Mouse (Mus musculus): ENCODE data around the gene Dut. TPM values are rescaled to one million over a fixed set of nuclear protein-coding genes. Genes with fewer than 3 reads are reported as not detected.

Dut gene
- polyA plus RNA-seq (2012; rRNA removed), result 56.3 and 62.8 TPM in 2 replicates

DNA sequence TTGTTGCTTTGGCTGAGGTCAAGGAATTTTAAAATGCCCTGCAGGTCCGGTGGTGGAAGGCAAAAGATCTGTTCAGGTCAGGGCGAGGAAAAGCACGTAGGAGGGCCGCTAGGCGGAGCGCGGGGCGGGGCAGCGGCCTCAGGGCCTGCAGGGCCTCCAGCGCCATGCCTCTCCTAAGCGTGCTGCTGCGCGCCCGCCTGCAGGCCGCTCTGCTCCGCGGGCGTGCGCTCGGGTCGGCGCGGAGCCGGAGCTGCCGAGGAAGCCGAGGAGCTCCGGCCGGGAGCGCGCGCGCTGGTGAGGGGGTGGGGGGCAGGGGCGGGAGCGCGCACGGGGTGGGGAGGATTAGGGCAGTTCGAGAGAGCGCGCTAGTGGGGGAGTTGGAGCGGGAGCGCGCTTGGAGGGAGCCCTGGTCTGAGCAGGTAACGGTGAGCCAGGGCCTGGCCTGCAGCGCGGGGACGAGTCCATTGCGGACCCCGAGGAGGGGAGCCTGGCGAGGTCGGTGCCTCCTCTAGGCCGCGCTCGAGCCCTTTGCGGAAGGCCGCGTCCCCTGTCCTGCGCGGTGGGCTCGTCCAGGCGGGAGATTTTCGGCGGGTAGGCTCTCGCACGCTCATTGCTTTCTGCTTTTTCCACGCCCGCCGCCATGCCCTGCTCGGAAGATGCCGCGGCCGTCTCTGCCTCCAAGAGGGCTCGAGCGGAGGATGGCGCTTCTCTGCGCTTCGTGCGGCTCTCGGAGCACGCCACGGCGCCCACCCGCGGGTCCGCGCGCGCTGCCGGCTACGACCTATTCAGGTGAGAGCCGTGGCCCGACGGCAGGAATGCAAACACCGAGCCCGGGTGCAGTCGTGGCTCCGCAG is at the start of gene Dut:
Dut (plus strand) TSS at position 83 of the 854 bp plus-strand sequence.

Other genes starting within 250 kb of the Dut start
- gene Slc24a5, start 179.1 kb upstream of the Dut start, polyA plus RNA-seq (2012; rRNA removed), result 2.4 and 2.5 TPM in 2 replicates
- 158 and 166 TPM in 2 replicates for gene Myef2, start 123.5 kb upstream of the Dut start, polyA plus RNA-seq (2012; rRNA removed)
- gene Ctxn2, start 110.5 kb upstream of the Dut start, polyA plus RNA-seq (2012; rRNA removed), result 11.0 and 13.6 TPM in 2 replicates
- gene Slc12a1, start 94.7 kb upstream of the Dut start, polyA plus RNA-seq (2012; rRNA removed), result 0.05 and 0.07 TPM in 2 replicates